Mouse (Mus musculus) forebrain, embryonic 13.5 days (tissue): ENCODE data around the gene Gm5431. TPM values are rescaled to one million over a fixed set of nuclear protein-coding genes. Genes with fewer than 3 reads are reported as not detected.
"Not testable (repeated sequence)": the region's sequence is repeated elsewhere in the genome, so short reads cannot be mapped to it uniquely, and the experiment has no call there.

ENCODE experiments used
- ATAC-seq: fragments of 200-750 bp; cut with Nextera tagmentation; 2 replicates; pipeline ENCODE4 v1.8.0; 2017
- H3K27ac ChIP-seq: fragments of 300-500 bp; sonication (generic); 2 replicates; pipeline ENCODE4 v1.5.1; 2015; ENCODE audit warnings: inconsistent platforms, mild to moderate bottlenecking, moderate library complexity
- H3K27me3 ChIP-seq: fragments of 300-500 bp; sonication (generic); 2 replicates; pipeline ENCODE4 v1.6.1; 2015; ENCODE audit warnings: mild to moderate bottlenecking, inconsistent platforms
- H3K36me3 ChIP-seq: fragments of 300-500 bp; sonication (generic); 2 replicates; pipeline ENCODE4 v1.6.1; 2015; ENCODE audit warnings: mild to moderate bottlenecking, inconsistent platforms; ENCODE audit not compliant: poor library complexity, severe bottlenecking
- H3K4me1 ChIP-seq: fragments of 300-500 bp; sonication (generic); 2 replicates; pipeline ENCODE4 v1.6.1; 2015; ENCODE audit warnings: inconsistent platforms
- H3K4me2 ChIP-seq: fragments of 300-500 bp; sonication (generic); 2 replicates; pipeline ENCODE4 v1.6.1; 2015; ENCODE audit warnings: inconsistent platforms, mild to moderate bottlenecking, moderate library complexity
- H3K4me3 ChIP-seq: fragments of 300-500 bp; sonication (generic); 2 replicates; pipeline ENCODE4 v1.5.1; 2015; ENCODE audit warnings: mild to moderate bottlenecking, inconsistent platforms
- H3K9ac ChIP-seq: fragments of 300-500 bp; sonication (generic); 2 replicates; pipeline ENCODE4 v1.6.1; 2015; ENCODE audit warnings: mild to moderate bottlenecking, inconsistent platforms
- H3K9me3 ChIP-seq: fragments of 300-500 bp; sonication (generic); replicated peaks from 2 replicates; pipeline ENCODE4 v1.6.1; 2016; ENCODE audit warnings: inconsistent platforms
- WGBS: fragments of 180-500 bp; shearing (Covaris S2); methylation state at CpG from one replicate; pipeline ENCODE4 v1.1.7; 2015; 5-methylcytosine and 5-hydroxymethylcytosine counted together
- polyA plus RNA-seq: library from polyadenylated mRNA; unstranded; fragments of >200 nt; fragmentation: Nextera tagmentation; extraction: Ambion mirVana; gene quantifications from 2 replicates; pipeline ENCODE4 v1.2.1, GENCODE M21; 2015

Gene Gm5431
- 0.08 TPM in 1 of 2 replicates, not detected in the other for polyA plus RNA-seq

- Histone ChIP-seq H3K4me3 (no peak within 1 kb of the TSS), H3K9me3 (no peaks in the 10 kb centered on the region), H3K4me2 (no peak within 1 kb of the TSS), H3K27me3 (no peaks in the 10 kb centered on the region), H3K27ac (no peak within 1 kb of the TSS), H3K9ac (no peak within 1 kb of the TSS), H3K36me3 (no peaks in the 10 kb centered on the region), H3K4me1 (no peaks in the 10 kb centered on the region)
- WGBS = 79% methylated on average over 2 of the region's 2 CpGs
- ATAC-seq = no peak
These were observed at the start of gene Gm5431 for GRCm38 (mm10) chr11:48902021-48902420. TSS of gene Gm5431 (minus strand) at chr11:48902214.

DNA sequence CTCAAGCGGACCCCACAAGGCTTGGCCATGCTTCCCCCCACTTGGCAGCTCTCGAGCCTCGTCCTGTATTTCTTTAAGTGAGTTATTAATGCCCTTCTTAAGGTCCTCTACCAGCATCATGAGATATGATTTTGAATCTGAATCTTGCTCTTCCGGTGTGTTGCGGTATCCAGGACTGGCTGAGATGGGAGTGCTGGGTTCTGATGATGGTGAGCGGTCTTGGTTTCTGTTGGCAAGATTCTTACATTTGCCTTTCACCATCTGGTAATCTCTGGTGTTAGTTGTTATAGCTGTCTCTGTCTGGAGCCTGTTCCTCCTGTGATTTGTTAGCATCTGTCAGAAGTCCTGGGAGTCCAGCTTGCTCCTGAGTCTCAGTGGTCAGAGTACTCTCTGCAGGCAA is 44.1 kb upstream of the Gm5431 start, which contains the start of gene Psme2b:
Gene Psme2b, minus strand, starts transcription at position 101 of the 400 bp plus-strand sequence.
- not testable (repeated sequence) for H3K4me1 ChIP-seq, H3K27me3 ChIP-seq, H3K36me3 ChIP-seq, H3K27ac ChIP-seq, ATAC-seq, H3K9ac ChIP-seq, H3K9me3 ChIP-seq, H3K4me3 ChIP-seq, H3K4me2 ChIP-seq
- WGBS = 91% methylated on average over 6 of the region's 6 CpGs

DNA sequence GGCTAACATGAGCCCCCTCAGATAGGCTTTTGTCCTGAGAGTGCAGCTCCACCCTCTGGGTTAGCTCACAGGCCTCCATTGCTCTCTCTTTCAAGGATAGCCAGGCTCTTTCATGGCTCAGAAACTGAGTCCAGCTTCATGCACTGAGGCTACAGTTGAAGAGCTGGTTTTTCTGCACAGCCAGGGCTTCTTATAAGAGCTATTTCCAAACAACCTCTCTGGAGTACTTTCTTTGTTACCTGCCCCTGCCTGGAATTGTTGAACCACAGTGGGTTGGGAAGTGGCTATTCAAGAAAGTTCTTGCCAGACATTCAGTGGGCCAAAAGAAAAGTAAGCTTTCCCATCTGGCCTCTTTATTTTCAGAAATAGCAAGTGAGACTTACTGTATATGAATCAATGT is 37.3 kb upstream of the Gm5431 start:
- not testable (repeated sequence) for H3K36me3 ChIP-seq, H3K27ac ChIP-seq, H3K4me3 ChIP-seq, H3K4me2 ChIP-seq, H3K9ac ChIP-seq, H3K9me3 ChIP-seq, H3K4me1 ChIP-seq, H3K27me3 ChIP-seq, ATAC-seq

DNA sequence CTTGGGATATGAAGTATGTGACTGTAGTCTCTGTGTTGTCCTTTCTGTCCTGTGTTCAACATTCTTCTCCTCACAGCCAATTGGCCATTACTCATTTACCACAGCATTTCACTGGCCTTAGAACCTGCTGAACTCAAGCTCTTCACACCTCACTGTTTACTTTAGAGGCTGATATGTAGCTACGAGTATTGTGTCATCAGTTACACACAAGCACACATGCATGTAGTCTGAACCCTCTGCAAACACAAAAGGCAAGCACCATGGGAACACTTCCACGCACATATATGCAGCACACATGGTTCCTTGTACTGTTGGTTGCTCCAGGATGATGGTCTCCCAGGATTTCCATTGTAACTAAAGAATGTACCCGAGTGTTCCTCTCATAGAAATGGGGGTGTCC is 33.3 kb upstream of the Gm5431 start:
- not testable (repeated sequence) for H3K27ac ChIP-seq, H3K9me3 ChIP-seq, H3K36me3 ChIP-seq, H3K4me2 ChIP-seq, ATAC-seq, H3K27me3 ChIP-seq, H3K9ac ChIP-seq, H3K4me3 ChIP-seq, H3K4me1 ChIP-seq
- no CpG with 5 or more reads among the region's 3 CpGs for WGBS

- H3K36me3 ChIP-seq, H3K4me2 ChIP-seq, H3K9me3 ChIP-seq, H3K4me1 ChIP-seq, H3K4me3 ChIP-seq, H3K9ac ChIP-seq, H3K27me3 ChIP-seq, H3K27ac ChIP-seq, ATAC-seq: not testable (repeated sequence)
- 81% methylated on average over 1 of the region's 1 CpGs for WGBS
These were observed 31.9 kb upstream of the Gm5431 start for GRCm38 (mm10) chr11:48933923-48934322.

- not testable (repeated sequence) for H3K4me1 ChIP-seq, H3K4me2 ChIP-seq, H3K9ac ChIP-seq, H3K27me3 ChIP-seq, H3K36me3 ChIP-seq, H3K9me3 ChIP-seq, H3K4me3 ChIP-seq, ATAC-seq, H3K27ac ChIP-seq
- WGBS = 72% methylated on average over 1 of the region's 1 CpGs
These were observed 31.4 kb upstream of the Gm5431 start for GRCm38 (mm10) chr11:48933422-48933821.

DNA sequence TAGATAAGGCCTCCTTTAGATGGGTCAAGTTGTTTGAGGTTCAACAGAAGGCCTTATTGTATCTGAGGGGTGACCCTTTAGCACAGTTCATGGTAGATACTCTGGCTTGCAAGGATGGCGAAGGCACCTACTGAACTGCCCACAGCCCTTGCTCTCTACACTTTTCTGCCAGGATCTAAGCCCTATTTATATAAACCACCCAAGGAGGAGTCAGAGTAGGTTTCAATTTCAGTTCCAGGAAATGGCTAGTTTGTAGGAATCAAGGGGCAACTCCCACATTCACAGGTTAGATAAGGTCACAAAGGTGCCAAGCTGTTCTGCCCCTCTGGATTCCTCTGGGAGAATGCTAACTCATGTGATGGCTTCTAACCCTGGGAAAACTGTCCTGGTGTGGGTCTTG is 26.1 kb upstream of the Gm5431 start:
- H3K9me3 ChIP-seq, H3K27ac ChIP-seq, H3K4me1 ChIP-seq, H3K9ac ChIP-seq, H3K36me3 ChIP-seq, H3K27me3 ChIP-seq, H3K4me3 ChIP-seq, H3K4me2 ChIP-seq, ATAC-seq: not testable (repeated sequence)
- 93% methylated on average over 1 of the region's 1 CpGs for WGBS

DNA sequence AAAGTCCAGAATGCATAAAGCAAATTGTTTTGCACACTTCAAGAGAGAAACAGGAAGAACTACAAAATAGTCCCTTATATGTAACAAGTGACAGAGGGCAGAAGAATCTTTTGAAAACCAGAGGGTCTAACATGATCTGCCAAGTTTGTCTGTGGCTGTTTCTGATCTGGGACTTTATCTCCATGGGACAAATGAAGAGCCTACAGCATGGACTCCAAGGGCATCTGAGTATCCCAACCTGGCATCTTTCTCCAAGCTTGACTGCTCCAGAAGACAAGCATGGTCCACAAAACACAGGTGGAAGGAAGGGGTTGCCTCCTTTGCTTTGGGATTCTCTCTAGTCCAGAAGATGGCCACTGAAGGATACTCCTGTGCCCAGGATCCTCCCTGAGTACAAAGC is 24.4 kb upstream of the Gm5431 start:
- H3K4me1 ChIP-seq, H3K4me2 ChIP-seq, ATAC-seq, H3K27me3 ChIP-seq, H3K9me3 ChIP-seq, H3K9ac ChIP-seq, H3K4me3 ChIP-seq, H3K27ac ChIP-seq, H3K36me3 ChIP-seq: not testable (repeated sequence)

- not testable (repeated sequence) for H3K9ac ChIP-seq, H3K9me3 ChIP-seq, H3K36me3 ChIP-seq, ATAC-seq, H3K4me2 ChIP-seq, H3K4me1 ChIP-seq, H3K4me3 ChIP-seq, H3K27ac ChIP-seq, H3K27me3 ChIP-seq
- WGBS = 76% methylated on average over 5 of the region's 5 CpGs
These were observed 21.8 kb upstream of the Gm5431 start for GRCm38 (mm10) chr11:48923818-48924217.

- ATAC-seq = no peak
- Histone ChIP-seq H3K27me3 (no peaks in the 10 kb centered on the region), H3K4me2 (no peak overlapping the region), H3K27ac (no peak overlapping the region), H3K4me1 (no peaks in the 10 kb centered on the region), H3K9me3 (no peaks in the 10 kb centered on the region), H3K9ac (no peak overlapping the region), H3K4me3 (no peak overlapping the region), H3K36me3 (no peaks in the 10 kb centered on the region)
- 89% methylated on average over 3 of the region's 3 CpGs for WGBS
These were observed 16.4 kb upstream of the Gm5431 start for GRCm38 (mm10) chr11:48918380-48918779.

DNA sequence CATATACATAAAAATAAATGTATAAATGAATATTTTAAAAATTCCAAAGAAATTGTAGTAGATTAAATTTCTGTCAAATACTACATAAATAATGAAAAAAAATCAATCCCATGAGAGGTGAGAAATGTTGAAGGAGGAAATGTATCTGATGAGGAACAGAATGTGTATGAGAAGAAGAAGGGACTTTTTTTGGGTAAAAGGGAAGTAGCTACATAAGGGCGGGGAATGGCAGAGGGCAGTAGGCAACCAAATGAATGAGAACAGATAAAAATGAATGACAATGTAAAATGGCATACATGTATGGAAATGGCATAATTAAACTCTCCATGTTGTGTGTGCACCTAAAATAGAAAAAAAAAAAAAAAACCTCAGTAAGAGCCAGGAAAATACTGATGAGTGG is 11.6 kb upstream of the Gm5431 start:
- Histone ChIP-seq H3K27ac (no peak overlapping the region), H3K4me3 (no peak overlapping the region), H3K27me3 (no peaks in the 10 kb centered on the region), H3K4me2 (no peak overlapping the region), H3K36me3 (no peaks in the 10 kb centered on the region), H3K9me3 (no peaks in the 10 kb centered on the region), H3K9ac (no peak overlapping the region), H3K4me1 (no peaks in the 10 kb centered on the region)
- 88% methylated on average over 1 of the region's 1 CpGs for WGBS
- no peak for ATAC-seq

GRCm38 (mm10) chr11:48908459-48908858 is 6.4 kb upstream of the Gm5431 start:
- ATAC-seq = no peak
- H3K9me3 ChIP-seq = no peaks in the 10 kb centered on the region
- WGBS = 72% methylated on average over 1 of the region's 1 CpGs
- no peak overlapping the region for H3K9ac ChIP-seq
- H3K27ac ChIP-seq = no peak overlapping the region
- no peaks in the 10 kb centered on the region for H3K4me1 ChIP-seq
- no peak overlapping the region for H3K4me3 ChIP-seq
- no peaks in the 10 kb centered on the region for H3K36me3 ChIP-seq
- no peaks in the 10 kb centered on the region for H3K27me3 ChIP-seq
- H3K4me2 ChIP-seq = no peak overlapping the region

DNA sequence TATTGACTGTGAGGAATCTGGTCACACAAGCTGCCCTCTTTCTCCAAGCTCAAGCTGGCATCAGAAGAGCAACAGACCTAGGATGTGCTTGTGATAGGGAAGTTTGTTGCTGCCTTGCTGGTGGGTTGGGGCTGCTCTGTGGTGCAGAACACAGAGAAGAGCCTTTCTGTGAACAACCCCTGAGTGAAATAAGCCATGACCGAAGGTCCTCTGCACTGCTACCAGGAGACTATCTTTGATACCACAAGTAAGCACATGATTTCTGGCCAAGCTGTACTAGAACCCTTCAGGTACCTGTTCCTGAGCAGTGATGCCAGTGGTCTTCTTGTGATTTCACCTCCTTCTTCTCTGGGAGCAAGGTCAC is 465 bp downstream of the Gm5431 start:
- H3K9ac ChIP-seq, ATAC-seq: not testable (repeated sequence)
- WGBS = 85% methylated on average over 1 of the region's 1 CpGs

More for the DNA sequence above, 465 bp downstream of the Gm5431 start:
- not testable (repeated sequence) for H3K27me3 ChIP-seq, H3K4me3 ChIP-seq, H3K36me3 ChIP-seq, H3K4me1 ChIP-seq, H3K9me3 ChIP-seq, H3K4me2 ChIP-seq, H3K27ac ChIP-seq
